Mouse (Mus musculus): ENCODE measurements around the gene Etv6. TPM values are rescaled to one million over a fixed set of nuclear protein-coding genes. Genes with fewer than 3 reads are reported as not detected.

Etv6 gene
- polyA plus RNA-seq, 1 experiment from 2014 or later: 10.4 TPM

GRCm38 (mm10) chr6:134048965-134049364 lies 13.5 kb downstream of the Etv6 start:
- no peaks in the 10 kb centered on the region for H3K36me3 ChIP-seq (ENCODE audit: control insufficient read depth, insufficient read depth, low read length)
- no peak overlapping the region for H3K4me2 ChIP-seq (ENCODE audit: low read depth, low read length)
- peaks cover 25% of the 10 kb centered on the region for H3K4me1 ChIP-seq (ENCODE audit: control insufficient read depth, insufficient read depth, low read length)
- H3K4me3 ChIP-seq (replicated peaks; ENCODE audit: low read length): no peak overlapping the region
- H3K27me3 ChIP-seq (ENCODE audit: control insufficient read depth, insufficient read depth, low read length): no peaks in the 10 kb centered on the region
- WGBS: 85% methylated on average over 6 of the region's 6 CpGs
- H3K9me3 ChIP-seq (replicated peaks; ENCODE audit: control insufficient read depth, low read length): no peaks in the 10 kb centered on the region
- H3K27ac ChIP-seq (ENCODE audit: low read length): no peak overlapping the region
- ATAC-seq (ENCODE audit: insufficient read depth, low FRiP score): no peak
- no peak overlapping the region for H3K9ac ChIP-seq (ENCODE audit: low read length)

GRCm38 (mm10) chr6:134050466-134050865 lies 15.0 kb downstream of the Etv6 start:
- no peak overlapping the region for H3K9ac ChIP-seq (ENCODE audit: low read length)
- H3K27ac ChIP-seq (ENCODE audit: low read length): no peak overlapping the region
- no peaks in the 10 kb centered on the region for H3K36me3 ChIP-seq (ENCODE audit: control insufficient read depth, insufficient read depth, low read length)
- 81% methylated on average over 8 of the region's 8 CpGs for WGBS
- no peaks in the 10 kb centered on the region for H3K27me3 ChIP-seq (ENCODE audit: control insufficient read depth, insufficient read depth, low read length)
- H3K9me3 ChIP-seq (replicated peaks; ENCODE audit: control insufficient read depth, low read length): no peaks in the 10 kb centered on the region
- H3K4me1 ChIP-seq (ENCODE audit: control insufficient read depth, insufficient read depth, low read length): peaks cover 14% of the 10 kb centered on the region
- no peak overlapping the region for H3K4me2 ChIP-seq (ENCODE audit: low read depth, low read length)
- no peak for ATAC-seq (ENCODE audit: insufficient read depth, low FRiP score)
- H3K4me3 ChIP-seq (replicated peaks; ENCODE audit: low read length): no peak overlapping the region

GRCm38 (mm10) chr6:134051950-134052349 lies 16.4 kb downstream of the Etv6 start:
- Histone ChIP-seq H3K9ac (ENCODE audit: low read length) (no peak overlapping the region), H3K4me3 (replicated peaks; ENCODE audit: low read length) (no peak overlapping the region), H3K27me3 (ENCODE audit: control insufficient read depth, insufficient read depth, low read length) (no peaks in the 10 kb centered on the region), H3K36me3 (ENCODE audit: control insufficient read depth, insufficient read depth, low read length) (no peaks in the 10 kb centered on the region), H3K4me1 (ENCODE audit: control insufficient read depth, insufficient read depth, low read length) (peaks cover 6% of the 10 kb centered on the region), H3K9me3 (replicated peaks; ENCODE audit: control insufficient read depth, low read length) (no peaks in the 10 kb centered on the region), H3K27ac (ENCODE audit: low read length) (no peak overlapping the region), H3K4me2 (ENCODE audit: low read depth, low read length) (no peak overlapping the region)
- 68% methylated on average over 7 of the region's 7 CpGs for WGBS
- no peak for ATAC-seq (ENCODE audit: insufficient read depth, low FRiP score)

GRCm38 (mm10) chr6:134053146-134053545 lies 17.6 kb downstream of the Etv6 start:
- H3K4me1 ChIP-seq (ENCODE audit: control insufficient read depth, insufficient read depth, low read length): peaks cover 9% of the 10 kb centered on the region
- 85% methylated on average over 10 of the region's 10 CpGs for WGBS
- no peak overlapping the region for H3K27ac ChIP-seq (ENCODE audit: low read length)

GRCm38 (mm10) chr6:134053566-134053965 lies 18.1 kb downstream of the Etv6 start:
- Histone ChIP-seq H3K4me1 (ENCODE audit: control insufficient read depth, insufficient read depth, low read length) (peaks cover 5% of the 10 kb centered on the region; the same call in 1 of the 2 replicates), H3K4me3 (replicated peaks; ENCODE audit: low read length) (no peak overlapping the region), H3K4me2 (ENCODE audit: low read depth, low read length) (no peak overlapping the region), H3K9me3 (replicated peaks; ENCODE audit: control insufficient read depth, low read length) (no peaks in the 10 kb centered on the region), H3K36me3 (ENCODE audit: control insufficient read depth, insufficient read depth, low read length) (no peaks in the 10 kb centered on the region), H3K27me3 (ENCODE audit: control insufficient read depth, insufficient read depth, low read length) (no peaks in the 10 kb centered on the region), H3K9ac (ENCODE audit: low read length) (no peak overlapping the region), H3K27ac (ENCODE audit: low read length) (no peak overlapping the region)
- no peak for ATAC-seq (ENCODE audit: insufficient read depth, low FRiP score)
- 59% methylated on average over 7 of the region's 7 CpGs for WGBS

More at GRCm38 (mm10) chr6:134053146-134053545, 17.6 kb downstream of the Etv6 start:
- Histone ChIP-seq H3K9ac (ENCODE audit: low read length) (no peak overlapping the region), H3K27me3 (ENCODE audit: control insufficient read depth, insufficient read depth, low read length) (no peaks in the 10 kb centered on the region), H3K4me3 (replicated peaks; ENCODE audit: low read length) (no peak overlapping the region), H3K4me2 (ENCODE audit: low read depth, low read length) (no peak overlapping the region), H3K36me3 (ENCODE audit: control insufficient read depth, insufficient read depth, low read length) (no peaks in the 10 kb centered on the region), H3K9me3 (replicated peaks; ENCODE audit: control insufficient read depth, low read length) (no peaks in the 10 kb centered on the region)
- ATAC-seq (ENCODE audit: insufficient read depth, low FRiP score): no peak

- Histone ChIP-seq H3K4me2 (ENCODE audit: low read depth, low read length) (no peak overlapping the region), H3K27ac (ENCODE audit: low read length) (no peak overlapping the region), H3K9ac (ENCODE audit: low read length) (no peak overlapping the region), H3K4me3 (replicated peaks; ENCODE audit: low read length) (no peak overlapping the region), H3K36me3 (ENCODE audit: control insufficient read depth, insufficient read depth, low read length) (no peaks in the 10 kb centered on the region), H3K27me3 (ENCODE audit: control insufficient read depth, insufficient read depth, low read length) (no peaks in the 10 kb centered on the region), H3K9me3 (replicated peaks; ENCODE audit: control insufficient read depth, low read length) (no peaks in the 10 kb centered on the region), H3K4me1 (ENCODE audit: control insufficient read depth, insufficient read depth, low read length) (peaks cover 5% of the 10 kb centered on the region; the same call in 1 of the 2 replicates)
- no peak for ATAC-seq (ENCODE audit: insufficient read depth, low FRiP score)
- 76% methylated on average over 7 of the region's 7 CpGs for WGBS
Measured at GRCm38 (mm10) chr6:134055588-134055987, 20.1 kb downstream of the Etv6 start.

- no peak overlapping the region for H3K4me2 ChIP-seq (ENCODE audit: low read depth, low read length)
- ATAC-seq (ENCODE audit: insufficient read depth, low FRiP score): no peak
- 46% methylated on average over 4 of the region's 4 CpGs for WGBS
- H3K4me3 ChIP-seq (replicated peaks; ENCODE audit: low read length): no peak overlapping the region
- peaks cover 5% of the 10 kb centered on the region; the same call in 1 of the 2 replicates for H3K4me1 ChIP-seq (ENCODE audit: control insufficient read depth, insufficient read depth, low read length)
- no peak overlapping the region for H3K9ac ChIP-seq (ENCODE audit: low read length)
- H3K27me3 ChIP-seq (ENCODE audit: control insufficient read depth, insufficient read depth, low read length): no peaks in the 10 kb centered on the region
- no peak overlapping the region for H3K27ac ChIP-seq (ENCODE audit: low read length)
- no peaks in the 10 kb centered on the region for H3K36me3 ChIP-seq (ENCODE audit: control insufficient read depth, insufficient read depth, low read length)
- no peaks in the 10 kb centered on the region for H3K9me3 ChIP-seq (replicated peaks; ENCODE audit: control insufficient read depth, low read length)
Measured at GRCm38 (mm10) chr6:134058451-134058850, 23.0 kb downstream of the Etv6 start.

GRCm38 (mm10) chr6:134058886-134059551 lies 23.5 kb downstream of the Etv6 start:
- no peak for ATAC-seq (ENCODE audit: insufficient read depth, low FRiP score)
- WGBS: 81% methylated on average over 10 of the region's 10 CpGs

GRCm38 (mm10) chr6:134059552-134059891 lies 24.0 kb downstream of the Etv6 start:
- no peaks in the 10 kb centered on the region for H3K9me3 ChIP-seq (replicated peaks; ENCODE audit: control insufficient read depth, low read length)
- no peaks in the 10 kb centered on the region for H3K27me3 ChIP-seq (ENCODE audit: control insufficient read depth, insufficient read depth, low read length)
- peaks cover 5% of the 10 kb centered on the region; the same call in 1 of the 2 replicates for H3K4me1 ChIP-seq (ENCODE audit: control insufficient read depth, insufficient read depth, low read length)
- no peaks in the 10 kb centered on the region for H3K36me3 ChIP-seq (ENCODE audit: control insufficient read depth, insufficient read depth, low read length)
- ATAC-seq (ENCODE audit: insufficient read depth, low FRiP score): no peak
- H3K4me2 ChIP-seq (ENCODE audit: low read depth, low read length): no peak overlapping the region
- no peak overlapping the region for H3K27ac ChIP-seq (ENCODE audit: low read length)
- no peak overlapping the region for H3K4me3 ChIP-seq (replicated peaks; ENCODE audit: low read length)
- no peak overlapping the region for H3K9ac ChIP-seq (ENCODE audit: low read length)
- WGBS: 73% methylated on average over 10 of the region's 10 CpGs

More at GRCm38 (mm10) chr6:134058886-134059551, 23.5 kb downstream of the Etv6 start:
- H3K27me3 ChIP-seq (ENCODE audit: control insufficient read depth, insufficient read depth, low read length): no peaks in the 10 kb centered on the region
- no peak overlapping the region for H3K4me2 ChIP-seq (ENCODE audit: low read depth, low read length)
- no peak overlapping the region for H3K4me3 ChIP-seq (replicated peaks; ENCODE audit: low read length)
- no peaks in the 10 kb centered on the region for H3K36me3 ChIP-seq (ENCODE audit: control insufficient read depth, insufficient read depth, low read length)
- no peak overlapping the region for H3K27ac ChIP-seq (ENCODE audit: low read length)
- H3K4me1 ChIP-seq (ENCODE audit: control insufficient read depth, insufficient read depth, low read length): peaks cover 5% of the 10 kb centered on the region; the same call in 1 of the 2 replicates
- no peaks in the 10 kb centered on the region for H3K9me3 ChIP-seq (replicated peaks; ENCODE audit: control insufficient read depth, low read length)
- no peak overlapping the region for H3K9ac ChIP-seq (ENCODE audit: low read length)
